In genomic region chr5:140264825-140265575, GRCm38 (mm10) we compare ENCODE assay signal across 9 mouse cellular contexts. TPM values are rescaled to one million over a fixed set of nuclear protein-coding genes. Genes with fewer than 3 reads are reported as not detected.
DNase-seq lines count a peak whose midpoint lies in the region; ATAC-seq lines count a peak whose summit lies in the region.
"Had no signal": no experiment of that assay in that cellular context is flagged by ENCODE, and none has a peak within 500 bp of the region (broad histone marks: within the 10 kb centered on the region; RNA-seq: fewer than 3 reads in every experiment).

No protein-coding gene starts in this region.

- no peak for ATAC-seq in neural tube, embryonic 15.5 days (ENCODE audit: low FRiP score)
- ATAC-seq in heart, embryonic 15.5 days (replicated peaks; ENCODE audit: insufficient number of reproducible peaks, insufficient read depth, low FRiP score, low read depth) = peak; percentile 17; the same call in 1 of the 2 replicates
- ATAC-seq in neural tube, embryonic 12.5 days (ENCODE audit: low FRiP score, low read depth) = 0 out of 2 replicates have a peak, but pooled peaks have one; percentile 17
- no peak for ATAC-seq in inflammation-experienced regulatory T-cells, adult 6 months

- no peak overlapping the region for H3K9ac ChIP-seq in neural tube, embryonic 15.5 days (replicated peaks)
- H3K9ac ChIP-seq in heart, embryonic 15.5 days = no peak overlapping the region
- 0 out of 2 replicates have a peak overlapping the region, but pooled peaks have one; percentile 29 for H3K9ac ChIP-seq in neural tube, embryonic 12.5 days
- H3K9ac ChIP-seq: liver, embryonic 15.5 days had no signal

- peak; percentile 30 for DNase-seq in neural tube, embryonic 10.5 days (ENCODE audit: extremely low spot score, low spot score)
- DNase-seq in kidney, postnatal 4 days = peak; percentile 15 to 38
- no peak for DNase-seq in ovary, postnatal 14 days (ENCODE audit: low spot score)
- no peak for DNase-seq in right cerebral cortex, adult 2 months (ENCODE audit: low spot score in 2 of 2)

- no peaks in the 10 kb centered on the region for H3K9me3 ChIP-seq in neural tube, embryonic 15.5 days (replicated peaks)
- no peaks in the 10 kb centered on the region for H3K9me3 ChIP-seq in heart, embryonic 15.5 days (replicated peaks)
- H3K9me3 ChIP-seq in neural tube, embryonic 12.5 days = no peaks in the 10 kb centered on the region
- H3K9me3 ChIP-seq: liver, embryonic 15.5 days had no signal

- no peaks in the 10 kb centered on the region for H3K36me3 ChIP-seq in neural tube, embryonic 15.5 days
- H3K36me3 ChIP-seq in heart, embryonic 15.5 days = no peaks in the 10 kb centered on the region
- peaks cover 9% of the 10 kb centered on the region; the same call in 1 of the 2 replicates for H3K36me3 ChIP-seq in neural tube, embryonic 12.5 days

- H3K4me1 ChIP-seq in neural tube, embryonic 15.5 days = peaks cover 17% of the 10 kb centered on the region
- peaks cover 21% of the 10 kb centered on the region for H3K4me1 ChIP-seq in heart, embryonic 15.5 days (replicated peaks)
- H3K4me1 ChIP-seq in neural tube, embryonic 12.5 days = peaks cover 31% of the 10 kb centered on the region

- H3K27me3 ChIP-seq in neural tube, embryonic 15.5 days (replicated peaks) = no peaks in the 10 kb centered on the region
- H3K27me3 ChIP-seq in heart, embryonic 15.5 days = peaks cover 29% of the 10 kb centered on the region
- H3K27me3 ChIP-seq in neural tube, embryonic 12.5 days (replicated peaks) = no peaks in the 10 kb centered on the region
- H3K27me3 ChIP-seq: liver, embryonic 15.5 days had no signal

- no peak overlapping the region for H3K4me3 ChIP-seq in neural tube, embryonic 15.5 days (replicated peaks)
- H3K4me3 ChIP-seq in heart, embryonic 15.5 days = no peak overlapping the region
- no peak overlapping the region for H3K4me3 ChIP-seq in neural tube, embryonic 12.5 days
- H3K4me3 ChIP-seq: liver, embryonic 15.5 days had no signal

- no peak overlapping the region for H3K27ac ChIP-seq in neural tube, embryonic 15.5 days (replicated peaks)
- H3K27ac ChIP-seq in heart, embryonic 15.5 days = peak overlapping the region; percentile 54
- peak overlapping the region; percentile 76 for H3K27ac ChIP-seq in neural tube, embryonic 12.5 days
- H3K27ac ChIP-seq: liver, embryonic 15.5 days had no signal

- WGBS in neural tube, embryonic 15.5 days = 75% methylated on average over 5 of the region's 5 CpGs
- WGBS in heart, embryonic 15.5 days = 69% methylated on average over 5 of the region's 5 CpGs
- WGBS in neural tube, embryonic 12.5 days = 76% methylated on average over 5 of the region's 5 CpGs

- H3K4me2 ChIP-seq in neural tube, embryonic 15.5 days = no peak overlapping the region
- H3K4me2 ChIP-seq in heart, embryonic 15.5 days = no peak overlapping the region
- H3K4me2 ChIP-seq in neural tube, embryonic 12.5 days (replicated peaks) = no peak overlapping the region; the same call in 1 of the 2 replicates
- H3K4me2 ChIP-seq: liver, embryonic 15.5 days had no signal

RNA-seq across cellular contexts. Expression of gene Mad1l1, which starts 56.4 kb away (rescaled TPM):
- 29.6 and 34.3 TPM in 2 replicates for polyA plus RNA-seq in neural tube, embryonic 15.5 days (2015; fragmentation: Nextera tagmentation; extraction: Ambion mirVana)
- 20.6 and 29.4 TPM in 2 replicates for polyA plus RNA-seq in heart, embryonic 15.5 days (2015; fragmentation: Nextera tagmentation; extraction: Ambion mirVana)
- 44.1 TPM in 2 replicates for polyA plus RNA-seq in neural tube, embryonic 12.5 days (2016; fragmentation: Nextera tagmentation; extraction: Ambion mirVana)
- polyA plus RNA-seq in inflammation-experienced regulatory T-cells, adult 6 months (2017; shearing (Covaris generic)) = 10 to 100 TPM; 18.8 to 24.9 (median 22.0) TPM

RNA-seq across cellular contexts. Expression of gene Nudt1, which starts 56.5 kb away (rescaled TPM):
- polyA plus RNA-seq in neural tube, embryonic 15.5 days (2015; fragmentation: Nextera tagmentation; extraction: Ambion mirVana) = 29.3 and 35.7 TPM in 2 replicates
- 22.4 and 28.3 TPM in 2 replicates for polyA plus RNA-seq in heart, embryonic 15.5 days (2015; fragmentation: Nextera tagmentation; extraction: Ambion mirVana)
- polyA plus RNA-seq in neural tube, embryonic 12.5 days (2016; fragmentation: Nextera tagmentation; extraction: Ambion mirVana) = 41.6 and 43.3 TPM in 2 replicates
- 10 to 100 TPM; 14.8 to 31.5 (median 20.5) TPM for polyA plus RNA-seq in inflammation-experienced regulatory T-cells, adult 6 months (2017; shearing (Covaris generic))

Comparison
In these comparisons a context has a peak if more than half of its experiments do, and no peak if none do; other contexts are left out.
1. ATAC-seq: peak in heart, embryonic 15.5 days (single experiment) and neural tube, embryonic 12.5 days (single experiment); none in neural tube, embryonic 15.5 days (single experiment) and inflammation-experienced regulatory T-cells, adult 6 months (single experiment).
2. DNase-seq: peak in neural tube, embryonic 10.5 days (single experiment) and kidney, postnatal 4 days (2 of 2); none in ovary, postnatal 14 days (single experiment) and right cerebral cortex, adult 2 months (0 of 2).